Mouse (Mus musculus): ENCODE measurements at regions not wholly inside any gene's neighbourhood (a gene's known extent, or its start where the extent isn't known, plus 50 kb on each side); places are given as distances from the start of the nearest gene placed in this dataset.

DNA sequence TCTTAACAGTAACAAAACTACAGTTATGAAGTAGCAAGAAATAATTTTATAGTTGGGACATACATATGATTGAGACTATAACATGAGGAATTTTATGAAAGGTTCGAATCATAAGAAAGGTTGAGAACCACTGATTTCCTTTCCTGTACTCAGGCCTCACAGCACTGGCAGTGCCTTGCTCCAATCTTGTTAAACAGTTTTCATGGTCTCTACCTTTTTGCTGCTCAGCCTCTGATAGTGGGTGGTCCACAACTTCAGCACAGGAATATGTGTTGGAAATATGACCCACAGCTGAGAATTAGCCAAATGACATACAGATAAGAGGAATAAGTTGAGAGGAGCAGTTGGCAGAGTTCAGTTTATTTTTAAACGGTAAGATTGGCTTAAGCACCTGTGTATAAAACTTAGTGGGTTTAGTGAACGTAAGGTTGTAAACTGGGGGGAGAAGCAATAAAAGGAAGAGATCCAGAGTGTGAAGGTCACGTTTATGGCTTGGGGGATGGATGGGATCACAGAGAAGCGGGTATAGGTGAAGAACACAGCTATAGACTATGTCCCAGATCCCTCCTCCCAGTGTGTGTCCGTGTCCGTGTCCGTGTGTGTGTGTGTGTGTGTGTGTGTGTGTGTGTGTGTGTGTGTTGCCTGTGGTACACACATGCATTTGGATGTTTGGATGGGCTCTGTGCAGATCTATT lies 596.3 kb upstream of the Pkn2 start:
- Histone ChIP-seq H3K4me2 (ENCODE audit: low read length) (no peak overlapping the region), H3K4me1 (ENCODE audit: control insufficient read depth in 2 of 2, insufficient read depth in 2 of 2, low read length in 2 of 2) (no peaks in the 10 kb centered on the region), H3K27ac (replicated peaks in 1 of 2; ENCODE audit: control insufficient read depth in 1 of 2, insufficient read depth in 1 of 2, low read depth in 2 of 2, low read length in 2 of 2) (no peak overlapping the region), H3K9me3 (ENCODE audit: control insufficient read depth, low read length) (no peaks in the 10 kb centered on the region), H3K4me3 (ENCODE audit: control insufficient read depth in 1 of 2, insufficient read depth in 1 of 2, low read depth in 1 of 2, low read length in 2 of 2) (no peak overlapping the region), H3K27me3 (ENCODE audit: control insufficient read depth, insufficient read depth, low read length) (no peaks in the 10 kb centered on the region), H3K36me3 (ENCODE audit: control insufficient read depth, insufficient read depth, low read length) (no peaks in the 10 kb centered on the region), H3K9ac (ENCODE audit: low read length) (no peak overlapping the region)
- whole genome bisulfite sequencing: 78% methylated on average over 8 of the region's 8 CpGs
- ATAC-seq (ENCODE audit: insufficient number of reproducible peaks, insufficient read depth, low FRiP score, low read depth): no peak

DNA sequence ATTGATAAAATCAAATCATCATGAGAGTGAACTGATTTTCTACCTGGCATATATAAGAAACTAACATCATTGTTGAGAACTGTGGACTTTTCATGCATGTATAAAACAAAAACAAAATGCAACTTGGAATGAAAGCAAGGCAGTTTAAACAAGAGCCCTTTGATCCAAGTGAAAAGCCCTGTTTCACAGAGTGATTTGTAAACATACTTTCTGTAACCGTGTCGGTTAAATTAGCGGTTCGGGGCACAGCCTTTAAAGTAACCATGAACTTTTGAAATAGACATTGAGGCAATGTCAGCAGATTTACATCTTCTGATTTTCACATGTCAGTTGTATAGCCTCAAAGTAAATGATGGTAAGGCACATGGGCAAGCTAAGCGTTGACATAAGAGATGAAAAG lies 593.7 kb upstream of the Pkn2 start:
- H3K9ac ChIP-seq (ENCODE audit: low read length): no peak overlapping the region
- no peak overlapping the region for H3K27ac ChIP-seq (replicated peaks in 1 of 2; ENCODE audit: control insufficient read depth in 1 of 2, insufficient read depth in 1 of 2, low read depth in 2 of 2, low read length in 2 of 2)
- no peaks in the 10 kb centered on the region for H3K36me3 ChIP-seq (ENCODE audit: control insufficient read depth, insufficient read depth, low read length)
- 87% methylated on average over 5 of the region's 5 CpGs for WGBS
- H3K4me1 ChIP-seq (ENCODE audit: control insufficient read depth in 2 of 2, insufficient read depth in 2 of 2, low read length in 2 of 2): no peaks in the 10 kb centered on the region
- H3K4me2 ChIP-seq (ENCODE audit: low read length): no peak overlapping the region
- ATAC-seq (ENCODE audit: insufficient number of reproducible peaks, insufficient read depth, low FRiP score, low read depth): no peak
- no peaks in the 10 kb centered on the region for H3K27me3 ChIP-seq (ENCODE audit: control insufficient read depth, insufficient read depth, low read length)
- no peaks in the 10 kb centered on the region for H3K9me3 ChIP-seq (ENCODE audit: control insufficient read depth, low read length)
- H3K4me3 ChIP-seq (ENCODE audit: control insufficient read depth in 1 of 2, insufficient read depth in 1 of 2, low read depth in 1 of 2, low read length in 2 of 2): no peak overlapping the region

DNA sequence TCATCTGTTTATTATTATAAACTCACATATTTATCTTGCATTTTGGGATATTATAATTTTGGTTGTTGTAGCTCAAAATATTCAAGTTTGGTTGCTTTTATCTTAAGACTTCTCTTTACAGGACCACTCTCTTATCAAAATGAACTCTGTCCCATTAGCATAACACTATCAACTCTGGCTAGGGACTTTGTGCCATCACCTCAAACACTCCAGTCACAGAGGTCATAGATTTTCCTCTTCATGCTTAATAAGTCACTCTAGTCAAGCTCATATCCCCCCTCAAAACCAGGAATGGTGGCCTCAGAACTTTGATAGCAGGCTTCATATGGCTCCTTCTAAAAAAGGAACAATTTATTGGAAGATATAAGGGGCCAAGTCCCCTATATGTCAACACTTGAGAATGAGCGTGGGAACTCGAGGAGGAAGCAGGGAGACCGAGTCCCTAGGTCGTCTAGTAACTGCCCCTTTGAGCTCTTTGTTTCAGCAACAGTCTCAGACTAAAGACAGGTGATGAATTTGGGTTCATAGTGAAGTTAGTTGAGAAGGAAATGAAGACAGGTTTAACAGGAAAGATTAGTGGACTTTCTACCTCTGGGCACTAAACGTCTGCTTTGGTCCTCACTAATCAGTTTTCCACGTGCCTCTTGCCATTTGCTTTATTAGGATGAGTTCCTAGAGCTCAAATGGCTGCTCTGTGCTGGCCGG lies 565.4 kb upstream of the Pkn2 start:
- no peak overlapping the region for H3K9ac ChIP-seq (ENCODE audit: low read length)
- no peak overlapping the region for H3K4me2 ChIP-seq (ENCODE audit: low read length)
- no peaks in the 10 kb centered on the region for H3K36me3 ChIP-seq (ENCODE audit: control insufficient read depth, insufficient read depth, low read length)
- ATAC-seq (ENCODE audit: insufficient number of reproducible peaks, insufficient read depth, low FRiP score, low read depth): no peak
- 62% methylated on average over 7 of the region's 7 CpGs for WGBS
- no peak overlapping the region for H3K4me3 ChIP-seq (ENCODE audit: control insufficient read depth in 1 of 2, insufficient read depth in 1 of 2, low read depth in 1 of 2, low read length in 2 of 2)
- no peaks in the 10 kb centered on the region for H3K4me1 ChIP-seq (ENCODE audit: control insufficient read depth in 2 of 2, insufficient read depth in 2 of 2, low read length in 2 of 2)
- H3K9me3 ChIP-seq (ENCODE audit: control insufficient read depth, low read length): no peaks in the 10 kb centered on the region
- no peaks in the 10 kb centered on the region for H3K27me3 ChIP-seq (ENCODE audit: control insufficient read depth, insufficient read depth, low read length)
- no peak overlapping the region for H3K27ac ChIP-seq (replicated peaks in 1 of 2; ENCODE audit: control insufficient read depth in 1 of 2, insufficient read depth in 1 of 2, low read depth in 2 of 2, low read length in 2 of 2)

DNA sequence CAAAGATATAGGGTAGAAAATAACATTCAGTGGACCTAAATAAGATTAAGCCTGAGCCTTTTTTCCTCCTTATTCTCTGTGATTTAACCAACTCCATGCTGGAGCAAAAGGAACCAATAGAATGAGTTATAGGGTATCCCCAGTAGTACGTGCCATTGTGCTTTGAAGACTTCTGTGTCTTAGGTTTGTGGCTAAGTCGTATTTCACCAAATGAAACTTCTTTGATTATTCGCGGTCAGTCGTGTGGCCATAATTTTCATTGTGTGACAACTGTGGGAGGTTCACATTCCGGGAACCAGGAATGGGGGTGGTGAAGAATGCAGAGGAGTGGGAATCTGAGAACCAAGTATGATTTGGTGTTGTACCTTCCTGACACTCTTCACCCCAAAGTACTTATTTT lies 535.6 kb upstream of the Pkn2 start:
- Histone ChIP-seq H3K4me3 (ENCODE audit: control insufficient read depth in 1 of 2, insufficient read depth in 1 of 2, low read depth in 1 of 2, low read length in 2 of 2) (no peak overlapping the region), H3K27ac (replicated peaks in 1 of 2; ENCODE audit: control insufficient read depth in 1 of 2, insufficient read depth in 1 of 2, low read depth in 2 of 2, low read length in 2 of 2) (no peak overlapping the region), H3K9ac (ENCODE audit: low read length) (no peak overlapping the region), H3K36me3 (ENCODE audit: control insufficient read depth, insufficient read depth, low read length) (no peaks in the 10 kb centered on the region), H3K4me2 (ENCODE audit: low read length) (no peak overlapping the region), H3K4me1 (ENCODE audit: control insufficient read depth in 2 of 2, insufficient read depth in 2 of 2, low read length in 2 of 2) (no peaks in the 10 kb centered on the region), H3K27me3 (ENCODE audit: control insufficient read depth, insufficient read depth, low read length) (no peaks in the 10 kb centered on the region), H3K9me3 (ENCODE audit: control insufficient read depth, low read length) (no peaks in the 10 kb centered on the region)
- 89% methylated on average over 6 of the region's 6 CpGs for WGBS
- ATAC-seq (ENCODE audit: insufficient number of reproducible peaks, insufficient read depth, low FRiP score, low read depth): no peak

DNA sequence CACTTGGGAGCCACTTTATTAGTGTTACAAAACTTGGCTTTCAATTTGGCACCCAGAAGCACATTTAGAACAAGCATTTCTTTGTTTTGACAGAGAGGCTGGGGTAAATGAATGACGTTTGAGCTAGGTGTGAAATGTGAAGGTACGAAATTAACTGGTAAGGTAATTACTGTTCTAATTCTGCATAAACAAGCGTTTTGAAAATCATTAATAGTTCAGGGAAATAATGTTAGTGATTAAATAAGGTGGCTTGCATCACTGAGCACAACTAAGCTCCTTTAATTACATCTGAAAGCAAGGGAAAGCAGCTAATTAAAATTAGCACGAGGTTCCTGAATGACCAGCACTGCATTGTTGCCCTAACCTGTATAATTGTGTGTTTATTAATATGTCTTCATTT lies 529.9 kb upstream of the Pkn2 start:
- Histone ChIP-seq H3K27ac (replicated peaks in 1 of 2; ENCODE audit: control insufficient read depth in 1 of 2, insufficient read depth in 1 of 2, low read depth in 2 of 2, low read length in 2 of 2) (no peak overlapping the region), H3K9ac (ENCODE audit: low read length) (no peak overlapping the region), H3K4me1 (ENCODE audit: control insufficient read depth in 2 of 2, insufficient read depth in 2 of 2, low read length in 2 of 2) (no peaks in the 10 kb centered on the region), H3K4me3 (ENCODE audit: control insufficient read depth in 1 of 2, insufficient read depth in 1 of 2, low read depth in 1 of 2, low read length in 2 of 2) (no peak overlapping the region), H3K27me3 (ENCODE audit: control insufficient read depth, insufficient read depth, low read length) (no peaks in the 10 kb centered on the region), H3K9me3 (ENCODE audit: control insufficient read depth, low read length) (no peaks in the 10 kb centered on the region), H3K4me2 (ENCODE audit: low read length) (no peak overlapping the region), H3K36me3 (ENCODE audit: control insufficient read depth, insufficient read depth, low read length) (no peaks in the 10 kb centered on the region)
- no peak for ATAC-seq (ENCODE audit: insufficient number of reproducible peaks, insufficient read depth, low FRiP score, low read depth)
- 67% methylated on average over 4 of the region's 4 CpGs for WGBS

DNA sequence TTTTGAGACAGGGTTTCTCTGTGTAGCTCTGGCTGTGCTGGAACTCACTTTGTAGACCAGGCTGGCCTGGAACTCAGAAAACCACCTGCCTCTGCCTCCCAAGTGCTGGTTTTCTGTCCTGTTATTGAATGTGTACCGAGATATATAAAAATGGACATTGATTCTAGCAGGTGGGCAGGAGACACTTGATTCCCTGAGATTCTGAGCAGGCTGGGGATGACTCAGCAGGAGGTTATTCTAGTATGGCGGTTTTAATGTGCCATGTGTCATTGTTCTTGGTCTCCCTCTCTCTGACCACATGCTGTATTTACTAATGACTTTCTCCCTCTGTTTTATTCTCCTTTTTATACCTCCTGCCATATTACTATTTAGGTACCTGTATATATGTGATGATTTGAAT lies 517.2 kb upstream of the Pkn2 start:
- H3K27me3 ChIP-seq (ENCODE audit: control insufficient read depth, insufficient read depth, low read length): no peaks in the 10 kb centered on the region
- H3K36me3 ChIP-seq (ENCODE audit: control insufficient read depth, insufficient read depth, low read length): no peaks in the 10 kb centered on the region
- H3K9me3 ChIP-seq (ENCODE audit: control insufficient read depth, low read length): no peaks in the 10 kb centered on the region
- no peak overlapping the region for H3K4me2 ChIP-seq (ENCODE audit: low read length)
- H3K27ac ChIP-seq (replicated peaks in 1 of 2; ENCODE audit: control insufficient read depth in 1 of 2, insufficient read depth in 1 of 2, low read depth in 2 of 2, low read length in 2 of 2): no peak overlapping the region
- H3K4me3 ChIP-seq (ENCODE audit: control insufficient read depth in 1 of 2, insufficient read depth in 1 of 2, low read depth in 1 of 2, low read length in 2 of 2): no peak overlapping the region
- no peak overlapping the region for H3K9ac ChIP-seq (ENCODE audit: low read length)
- 70% methylated on average over 2 of the region's 2 CpGs for WGBS
- no peaks in the 10 kb centered on the region for H3K4me1 ChIP-seq (ENCODE audit: control insufficient read depth in 2 of 2, insufficient read depth in 2 of 2, low read length in 2 of 2)
- no peak for ATAC-seq (ENCODE audit: insufficient number of reproducible peaks, insufficient read depth, low FRiP score, low read depth)

DNA sequence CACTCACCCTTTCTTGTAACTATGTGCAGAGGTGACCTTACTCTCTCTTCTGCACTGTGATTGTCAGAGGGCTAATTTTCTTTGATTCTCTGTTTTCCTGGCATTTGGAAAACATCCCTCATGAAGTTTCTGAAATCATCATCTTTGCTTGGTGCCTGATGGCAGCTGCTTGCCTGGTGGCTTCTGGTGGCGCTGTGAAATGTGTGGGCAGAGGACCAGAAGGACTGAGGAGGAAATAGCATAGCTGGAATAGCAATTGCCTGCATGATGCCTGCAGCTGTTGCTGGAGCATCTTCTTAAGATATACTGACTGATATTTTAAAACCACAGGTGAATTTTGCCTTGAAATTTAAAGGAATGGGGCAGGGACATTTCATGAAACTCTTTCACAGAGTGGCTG lies 502.6 kb upstream of the Pkn2 start:
- WGBS: 76% methylated on average over 1 of the region's 1 CpGs
- Histone ChIP-seq H3K4me3 (ENCODE audit: control insufficient read depth in 1 of 2, insufficient read depth in 1 of 2, low read depth in 1 of 2, low read length in 2 of 2) (no peak overlapping the region), H3K36me3 (ENCODE audit: control insufficient read depth, insufficient read depth, low read length) (no peaks in the 10 kb centered on the region), H3K27me3 (ENCODE audit: control insufficient read depth, insufficient read depth, low read length) (no peaks in the 10 kb centered on the region), H3K9me3 (ENCODE audit: control insufficient read depth, low read length) (no peaks in the 10 kb centered on the region), H3K9ac (ENCODE audit: low read length) (no peak overlapping the region), H3K4me2 (ENCODE audit: low read length) (no peak overlapping the region), H3K4me1 (ENCODE audit: control insufficient read depth in 2 of 2, insufficient read depth in 2 of 2, low read length in 2 of 2) (no peaks in the 10 kb centered on the region), H3K27ac (replicated peaks in 1 of 2; ENCODE audit: control insufficient read depth in 1 of 2, insufficient read depth in 1 of 2, low read depth in 2 of 2, low read length in 2 of 2) (no peak overlapping the region)
- ATAC-seq (ENCODE audit: insufficient number of reproducible peaks, insufficient read depth, low FRiP score, low read depth): no peak

Data from heart, embryonic 14.5 days (tissue).